Mouse (Mus musculus) heart, adult 8-10 months (tissue): ENCODE data around the gene Snrnp27. TPM values are rescaled to one million over a fixed set of nuclear protein-coding genes. Genes with fewer than 3 reads are reported as not detected.

ENCODE experiments used
- DNase-seq: peaks from one replicate; pipeline ENCODE4 v3.0.0; 2022; ENCODE audit warnings: low spot score
- total RNA-seq, 4 experiments: library from RNA; stranded (reverse); gene quantifications; 2 replicates each; pipeline ENCODE4 v1.2.4; 2022

The Snrnp27 gene
- 10 to 100 TPM; 45.1 to 58.5 (median 53.4) TPM for total RNA-seq

DNA sequence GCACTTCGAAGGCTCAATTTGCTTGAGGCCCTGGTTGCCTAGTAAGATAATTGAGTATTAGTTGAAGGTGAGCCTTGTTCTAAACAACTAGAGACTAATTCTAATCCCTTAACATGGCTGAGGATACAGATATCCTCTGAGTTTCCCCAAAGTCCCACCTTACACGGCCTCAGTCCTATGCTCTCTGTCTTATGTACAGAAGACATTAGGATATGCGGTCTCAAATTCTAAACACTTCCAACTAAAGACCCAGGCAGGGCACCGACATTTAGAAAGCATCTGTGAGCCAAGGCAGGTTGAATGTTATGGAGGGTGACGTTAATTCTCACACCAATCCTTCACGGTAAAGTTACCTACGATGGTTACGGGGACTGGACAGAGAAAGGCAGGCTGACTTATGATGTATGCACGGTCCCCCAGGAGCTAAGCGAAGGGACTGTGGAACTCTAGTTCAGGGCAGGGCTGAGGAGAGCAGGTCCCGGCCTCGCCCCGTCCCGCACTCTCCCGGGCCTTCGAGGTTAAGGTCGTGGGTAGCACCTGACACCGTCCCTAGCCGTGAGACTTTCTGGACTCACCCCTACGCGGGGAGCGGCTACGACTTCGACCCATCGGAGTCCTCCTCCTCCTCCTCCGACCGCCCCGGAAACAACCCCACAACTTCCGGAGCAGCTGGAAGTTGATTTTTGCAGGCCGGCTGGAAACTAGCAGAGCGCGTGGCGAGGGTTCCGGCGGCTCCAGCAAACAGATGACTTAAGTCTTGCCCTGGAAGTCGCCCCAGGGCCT, at the start of gene Snrnp27:
Gene Snrnp27 (minus strand): TSS at position 651 of the 783 bp plus-strand sequence.
- peak; percentile 92 for DNase-seq

- DNase-seq, result peak; percentile 90
These were observed 49.0 kb upstream of the Snrnp27 start, which contains the start of gene Gmcl1 for GRCm38 (mm10) chr6:86733183-86733876. Gmcl1 (minus strand) TSS chr6:86733383.

- peak; percentile 7 for DNase-seq
These were observed 48.2 kb upstream of the Snrnp27 start for GRCm38 (mm10) chr6:86732276-86733173.

DNA sequence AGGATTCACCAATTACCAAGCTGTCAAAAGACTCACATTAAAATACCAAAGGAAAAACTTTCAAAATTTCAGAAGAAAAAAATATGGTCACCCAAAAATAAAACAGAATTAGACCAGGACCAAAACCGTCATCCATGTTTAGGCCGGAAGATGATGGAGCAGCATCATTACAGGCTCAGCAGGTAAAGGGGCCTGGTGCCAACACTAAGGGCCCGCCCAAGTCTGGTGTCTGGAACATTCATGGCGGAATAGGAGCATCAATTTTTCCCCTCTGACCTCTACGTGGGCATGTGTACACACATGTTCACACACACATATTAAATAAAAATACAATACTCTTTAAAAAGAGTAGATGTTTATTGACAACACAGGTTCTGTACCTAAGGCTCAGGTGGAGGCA, 44.4 kb upstream of the Snrnp27 start:
- DNase-seq, result no peak

DNA sequence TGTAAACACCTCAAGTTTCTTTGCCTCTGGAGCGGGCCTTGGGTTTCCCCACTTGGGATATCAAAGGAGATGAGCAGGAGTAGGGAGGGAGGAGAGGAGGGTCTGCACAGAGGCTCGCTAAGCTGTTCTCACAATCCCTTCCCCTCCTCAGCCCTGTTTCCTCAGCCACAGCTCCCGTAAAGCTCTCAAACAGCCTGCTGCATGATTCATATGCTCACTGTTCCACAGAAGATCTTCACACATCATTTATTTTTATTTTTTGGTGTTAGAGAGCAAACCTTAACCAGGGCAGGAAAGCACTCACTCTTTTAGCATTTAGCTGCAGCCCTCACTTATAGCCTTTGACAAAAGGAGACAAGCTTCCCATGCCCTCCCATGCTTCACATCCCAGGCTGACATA, 37.7 kb upstream of the Snrnp27 start:
- no peak for DNase-seq

DNA sequence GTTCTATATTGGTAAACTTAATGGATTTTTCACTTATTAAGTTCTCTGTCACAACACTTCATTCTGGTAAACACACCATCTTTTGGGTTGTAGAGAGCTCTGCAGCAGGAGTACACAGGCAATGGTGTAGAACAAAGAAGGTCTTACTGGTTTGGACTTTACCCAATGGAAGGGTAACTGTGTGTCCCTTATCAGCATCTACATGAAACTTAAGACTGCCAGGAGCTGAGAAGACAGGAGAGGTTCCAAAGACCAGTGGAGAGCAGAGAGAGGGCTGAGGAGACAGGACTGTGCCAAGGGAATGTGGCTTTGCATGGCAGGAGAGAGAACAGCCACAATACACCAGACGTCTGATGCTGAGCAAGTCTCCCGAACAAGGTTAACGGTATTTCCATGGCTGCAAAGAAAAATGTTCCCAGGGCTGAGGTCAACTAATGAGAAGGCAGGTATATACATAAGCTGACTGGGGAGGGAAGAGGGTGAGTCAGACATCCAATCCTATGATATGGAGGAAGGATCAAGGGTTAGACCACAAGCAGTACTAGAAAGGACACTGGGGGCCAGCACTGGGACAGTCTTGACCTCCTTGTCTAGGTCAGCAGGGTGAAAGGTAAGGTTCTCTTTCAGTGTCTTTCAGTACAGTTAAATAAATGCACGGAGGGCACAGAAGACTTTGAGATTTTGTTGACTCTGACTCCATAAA, 23.9 kb upstream of the Snrnp27 start:
- no peak for DNase-seq

DNA sequence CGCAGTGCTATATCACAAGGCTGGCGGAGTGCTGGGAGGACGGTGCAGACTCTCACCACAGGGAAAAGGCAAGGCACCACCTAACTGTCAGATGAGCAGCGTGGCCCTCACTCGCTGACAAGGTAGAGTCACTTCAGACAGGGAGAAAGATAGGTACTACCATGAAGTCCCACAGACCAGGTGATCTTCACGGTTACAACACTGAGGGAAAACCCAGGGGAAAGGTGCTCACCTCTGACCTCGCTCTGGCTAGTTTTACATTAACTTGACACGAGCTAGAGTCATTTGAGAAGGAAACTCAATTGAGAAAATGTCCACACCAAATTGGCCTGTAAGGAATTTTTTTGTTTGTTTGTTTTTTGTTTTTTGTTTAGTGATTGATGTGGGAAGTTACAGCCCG, 18.3 kb upstream of the Snrnp27 start:
- no peak for DNase-seq

DNA sequence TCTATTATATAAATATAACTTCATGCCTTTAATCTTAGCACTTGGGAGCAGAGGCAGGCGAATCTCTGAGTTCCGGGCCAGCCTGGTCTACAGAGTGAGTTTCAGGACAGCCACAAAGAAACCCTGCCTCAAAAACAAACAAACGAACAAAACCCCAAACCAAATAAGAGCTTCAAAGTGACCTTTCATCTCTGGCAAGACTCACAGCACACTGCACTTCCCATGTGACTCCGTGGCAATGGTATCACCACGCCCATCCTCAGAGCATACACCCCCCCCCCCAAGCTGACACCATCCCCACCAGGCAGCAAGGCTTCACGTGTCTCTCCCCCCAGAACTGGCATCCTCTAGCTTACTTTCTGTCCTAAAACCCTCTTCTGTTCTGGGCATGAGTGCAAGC, 13.6 kb upstream of the Snrnp27 start:
- DNase-seq, result no peak

- DNase-seq, result no peak
These were observed 11.9 kb upstream of the Snrnp27 start for GRCm38 (mm10) chr6:86696213-86696612.

DNA sequence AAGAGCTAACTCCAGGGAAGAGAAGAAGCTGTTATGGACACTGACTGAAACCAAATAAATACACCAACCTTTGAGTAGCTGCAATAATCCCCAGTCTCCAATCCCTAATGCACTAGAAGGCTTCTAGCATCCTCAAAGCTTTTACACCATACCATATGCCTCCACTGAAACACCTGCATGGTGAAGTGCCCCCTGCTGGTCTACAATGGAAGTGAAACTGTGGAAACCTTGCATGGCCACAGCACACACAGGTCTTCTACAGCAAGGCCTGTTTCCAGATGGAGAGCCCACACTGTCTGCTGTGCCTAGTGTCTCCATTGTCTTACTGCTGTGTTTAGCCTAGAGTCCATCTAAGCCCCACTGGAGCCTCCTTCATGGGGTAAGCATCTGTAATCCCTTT, 10.1 kb upstream of the Snrnp27 start:
- no peak for DNase-seq

GRCm38 (mm10) chr6:86689671-86690070, 5.3 kb upstream of the Snrnp27 start:
- no peak for DNase-seq

DNA sequence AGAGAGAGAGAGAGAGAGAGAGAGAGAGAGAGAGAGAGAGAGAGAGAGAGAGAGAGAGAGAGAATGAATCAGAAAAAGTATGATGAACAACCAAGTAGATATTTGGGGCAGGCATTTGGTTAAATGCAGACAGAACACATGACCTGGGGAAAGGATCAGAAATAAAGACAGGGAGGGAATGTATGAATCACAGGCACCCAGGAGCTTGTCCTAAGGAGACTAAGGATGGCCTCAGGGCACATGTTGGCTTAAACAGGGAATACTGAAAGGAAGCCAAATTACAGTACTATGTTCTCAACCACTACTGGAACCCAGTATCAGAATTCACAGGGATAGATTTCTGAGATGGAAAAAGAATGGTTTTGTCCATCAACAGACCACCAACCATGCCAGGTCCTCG, 2.6 kb upstream of the Snrnp27 start:
- DNase-seq, result no peak

DNA sequence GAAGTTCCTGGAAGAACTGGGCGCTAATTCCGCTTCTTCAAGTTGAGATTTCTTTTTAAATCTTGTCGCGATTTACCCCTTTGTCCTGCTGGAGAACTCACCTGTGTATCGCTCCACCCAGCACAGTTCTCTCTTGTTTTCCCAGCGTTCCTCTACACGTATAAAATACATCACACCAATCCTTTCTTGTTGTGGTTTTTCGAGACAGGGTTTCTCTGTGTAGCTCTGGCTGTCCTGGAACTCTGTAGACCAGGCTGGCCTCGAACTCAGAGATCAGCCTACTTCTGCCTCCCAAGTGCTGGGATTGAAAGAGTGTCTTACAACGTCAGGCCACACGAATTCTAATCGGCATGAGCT, 311 bp upstream of the Snrnp27 start:
- no peak for DNase-seq

- no peak for DNase-seq
These were observed 3.0 kb downstream of the Snrnp27 start for GRCm38 (mm10) chr6:86681289-86681688.

GRCm38 (mm10) chr6:86678341-86678740, 6.0 kb downstream of the Snrnp27 start:
- DNase-seq, result no peak

DNA sequence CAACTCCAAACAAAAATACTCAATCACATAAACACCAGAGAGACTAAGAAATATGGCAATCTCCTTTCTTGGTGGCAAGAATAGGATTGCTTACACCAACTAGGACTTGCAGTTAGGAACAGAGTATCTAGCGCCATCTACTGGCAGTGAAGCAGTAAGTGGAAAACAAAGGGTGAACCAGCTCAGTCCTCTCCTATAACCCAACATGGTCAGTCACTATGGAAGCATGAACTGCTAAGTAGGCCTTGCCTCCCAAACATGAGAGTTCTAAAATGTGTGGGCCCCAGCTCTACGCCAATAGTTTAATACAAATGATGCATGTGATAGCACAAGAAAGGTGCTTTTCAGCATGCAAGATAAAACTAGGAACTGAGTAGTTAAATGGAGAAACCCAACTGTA, 13.4 kb downstream of the Snrnp27 start:
- DNase-seq, result peak; percentile 80

DNA sequence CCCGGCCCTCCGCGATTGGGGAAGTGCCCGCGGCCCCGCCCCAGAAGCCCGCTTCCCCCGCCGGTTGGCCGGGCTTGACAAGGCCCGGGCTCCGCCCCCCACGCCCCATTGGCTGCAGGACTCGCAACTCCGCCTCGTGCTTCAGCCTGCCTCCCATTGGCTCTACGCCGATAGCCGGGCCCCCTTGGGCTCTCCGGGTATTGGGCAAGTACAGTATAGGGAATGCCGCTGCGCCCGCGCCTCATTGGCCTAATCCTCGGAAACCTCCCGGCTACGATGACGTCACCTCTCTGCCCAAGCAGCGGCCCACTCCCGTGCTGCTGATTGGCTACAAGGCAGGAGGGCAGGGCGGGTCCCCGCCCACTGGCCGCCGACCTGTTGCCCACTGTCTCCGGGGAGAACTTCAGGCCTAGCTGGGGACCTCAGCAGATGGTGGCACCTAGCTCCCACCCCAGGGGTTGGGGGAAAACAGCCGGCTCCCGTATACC, 15.0 kb downstream of the Snrnp27 start:
- DNase-seq, result peak; percentile 99

DNA sequence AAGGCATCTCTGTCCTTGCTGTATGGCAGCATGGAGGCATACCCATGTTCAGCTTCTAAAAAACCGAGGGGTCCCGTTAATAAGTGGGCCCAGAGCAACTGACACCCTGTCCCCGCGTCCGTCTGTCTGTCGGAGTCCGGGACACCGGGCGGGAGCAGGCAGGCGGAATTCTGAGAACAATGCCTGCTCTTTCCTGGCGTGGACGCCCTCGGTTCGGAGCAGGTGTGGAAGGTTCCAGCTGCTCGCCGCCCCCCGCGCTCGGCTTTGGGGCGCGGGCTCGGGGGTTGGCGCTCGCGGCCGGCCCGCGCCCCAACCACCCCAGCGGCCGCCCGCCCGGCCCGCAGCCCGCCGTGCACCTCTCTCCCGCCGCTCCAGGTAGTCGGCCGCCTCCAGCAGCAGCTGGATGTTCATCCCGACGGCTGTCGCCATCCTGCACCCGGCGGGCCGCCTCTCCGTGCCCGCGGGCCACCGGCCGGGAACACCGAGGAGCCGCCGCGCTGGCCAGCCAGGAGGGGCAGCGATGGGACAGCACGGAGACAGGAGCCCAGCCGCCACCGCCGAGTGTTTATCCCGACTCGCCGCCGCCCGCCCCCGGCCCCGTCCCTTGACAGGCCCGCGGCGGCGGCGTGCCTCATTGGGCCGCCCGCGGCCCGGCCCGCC, 15.6 kb downstream of the Snrnp27 start, which contains the start of gene Mxd1:
Gene Mxd1 (minus strand): TSS at position 582 of the 660 bp plus-strand sequence.
- DNase-seq, result no peak

- DNase-seq, result no peak
These were observed 17.3 kb downstream of the Snrnp27 start for GRCm38 (mm10) chr6:86667061-86667460.

- no peak for DNase-seq
These were observed 18.6 kb downstream of the Snrnp27 start for GRCm38 (mm10) chr6:86665560-86666307.
